Mouse (Mus musculus): ENCODE data around the gene Cypt3.

DNA sequence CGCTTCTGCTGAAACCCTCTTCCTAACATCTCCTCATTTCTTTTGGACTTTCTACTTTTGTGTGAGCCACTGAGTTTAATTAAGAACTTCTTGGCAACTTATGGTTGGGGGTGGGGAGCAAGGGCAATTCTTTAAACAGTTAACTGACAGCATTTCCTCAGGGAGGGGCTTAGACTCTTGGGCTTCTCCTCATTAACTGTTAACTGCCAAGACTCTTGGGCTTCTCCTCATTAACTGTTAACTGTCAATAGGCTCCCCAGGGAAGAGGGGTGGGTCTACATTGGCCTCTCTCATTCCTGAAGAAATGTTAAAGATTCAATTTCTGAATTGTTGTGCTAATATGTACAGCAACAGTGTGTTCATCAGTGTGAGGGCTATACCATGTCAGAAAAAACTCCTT, 6.3 kb downstream of the Cypt3 start:
- TF ChIP-seq GATA1 (IDR thresholded peaks at IDR 0.05; ENCODE audit: low read length) (no peak), TAL1 (IDR thresholded peaks at IDR 0.05; ENCODE audit: low read length) (no peak)
